Mouse (Mus musculus) cerebellum, adult 2 months (tissue): ENCODE results near the gene Ncam1.

Experiments used
- CTCF ChIP-seq: fragments of 200-500 bp; IDR thresholded peaks from 2 replicates; pipeline ENCODE4 v1.5.1; 2011; ENCODE audit warnings: low read depth, mild to moderate bottlenecking, control low read depth, low read length, moderate library complexity, borderline replicate concordance; ENCODE audit not compliant: insufficient read depth
- POLR2A ChIP-seq: fragments of 200-500 bp; IDR thresholded peaks from 2 replicates; pipeline ENCODE4 v1.6.1; 2011; ENCODE audit warnings: low read length, control low read depth, borderline replicate concordance; ENCODE audit not compliant: insufficient read depth

DNA sequence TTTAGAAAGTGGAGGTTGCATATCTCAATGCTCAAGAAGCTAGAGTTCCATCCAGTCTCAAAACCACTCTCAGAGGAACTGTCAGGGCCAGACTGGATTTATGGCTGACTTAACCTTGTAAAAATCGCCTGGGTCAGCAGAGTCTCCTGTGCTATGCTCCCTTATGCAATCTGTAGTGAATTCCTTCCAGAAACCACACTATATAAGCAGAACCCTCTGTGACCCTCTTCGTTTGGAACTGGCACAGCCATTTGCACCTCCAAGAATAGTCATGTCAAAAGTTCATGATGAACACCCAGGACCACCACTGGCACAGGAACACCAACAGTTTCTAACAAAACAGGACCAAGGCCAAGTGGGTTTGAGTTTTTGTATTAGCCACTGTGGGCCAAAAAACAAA, 190.5 kb downstream of the Ncam1 start:
- TF ChIP-seq POLR2A (no peak), CTCF (no peak)
